Mouse (Mus musculus): ENCODE measurements around the gene Olfr430.

Gene Olfr430

DNA sequence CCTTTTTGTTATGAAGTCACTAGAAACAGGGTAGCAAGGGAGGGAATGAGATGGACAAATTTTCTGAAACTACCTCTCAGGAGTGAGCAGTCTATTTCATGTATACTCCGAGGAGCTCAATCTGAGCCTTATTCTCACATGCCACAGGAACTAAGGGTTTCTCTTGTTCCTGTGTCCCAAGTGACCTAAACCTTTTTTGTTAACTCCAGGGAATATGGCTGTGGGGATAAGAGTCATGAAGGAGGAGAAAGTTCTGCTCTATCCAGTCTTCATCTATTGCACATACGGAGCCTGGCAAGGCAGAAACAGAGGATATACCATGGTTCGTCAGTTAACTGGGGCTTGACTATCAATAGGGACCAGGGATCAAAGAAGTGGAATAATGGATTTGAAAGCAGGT, at the start of gene Olfr430:
Olfr430 (plus strand) TSS at position 301 of the 400 bp plus-strand sequence.
- no peak for TF ChIP-seq GATA4 (IDR thresholded peaks at IDR 0.05; ENCODE audit: insufficient replicate concordance, low read length)

DNA sequence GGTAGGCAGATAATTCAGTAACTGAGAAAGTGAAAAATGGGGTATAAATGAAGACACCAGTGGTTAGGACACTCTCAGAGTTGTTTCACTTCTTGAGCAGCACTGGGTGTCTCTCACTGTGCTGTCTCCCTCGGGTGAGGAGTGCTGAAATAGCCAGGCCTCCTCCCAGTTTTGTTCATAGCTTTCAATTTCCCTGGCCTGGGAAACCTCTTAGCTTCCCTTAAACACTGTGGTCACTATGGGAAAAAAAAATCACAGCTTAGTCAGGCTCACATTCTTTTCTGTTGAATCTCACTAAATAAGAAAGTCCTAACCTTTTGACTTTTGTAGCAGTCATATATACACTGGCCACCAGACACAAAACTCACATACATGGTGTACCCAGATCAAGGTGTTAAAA, 34.7 kb upstream of the Olfr430 start, which contains the start of gene Ifi205:
Ifi205 (minus strand) TSS at position 113 of the 400 bp plus-strand sequence.
- no peak for TF ChIP-seq GATA4 (IDR thresholded peaks at IDR 0.05; ENCODE audit: insufficient replicate concordance, low read length)

DNA sequence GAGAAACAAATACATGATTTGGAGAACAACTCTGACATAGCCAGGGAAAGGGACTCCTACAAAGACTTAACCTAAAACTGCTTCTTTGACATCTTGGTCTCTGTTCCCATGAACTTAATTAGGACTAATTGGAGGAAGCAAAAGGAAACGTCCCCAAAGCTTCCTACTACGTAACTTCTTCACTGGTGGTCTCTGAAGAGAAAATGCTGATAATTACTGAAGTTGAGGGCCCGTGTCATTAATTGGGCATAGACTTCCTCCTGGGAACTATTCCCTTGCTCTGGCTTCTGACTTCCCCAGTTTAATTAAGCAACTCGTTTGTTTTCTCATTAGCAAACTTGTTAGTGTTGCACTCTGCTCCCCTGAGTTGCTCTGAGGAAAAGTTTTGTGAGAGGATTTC, 30.6 kb upstream of the Olfr430 start:
- no peak for TF ChIP-seq GATA4 (IDR thresholded peaks at IDR 0.05; ENCODE audit: insufficient replicate concordance, low read length)

DNA sequence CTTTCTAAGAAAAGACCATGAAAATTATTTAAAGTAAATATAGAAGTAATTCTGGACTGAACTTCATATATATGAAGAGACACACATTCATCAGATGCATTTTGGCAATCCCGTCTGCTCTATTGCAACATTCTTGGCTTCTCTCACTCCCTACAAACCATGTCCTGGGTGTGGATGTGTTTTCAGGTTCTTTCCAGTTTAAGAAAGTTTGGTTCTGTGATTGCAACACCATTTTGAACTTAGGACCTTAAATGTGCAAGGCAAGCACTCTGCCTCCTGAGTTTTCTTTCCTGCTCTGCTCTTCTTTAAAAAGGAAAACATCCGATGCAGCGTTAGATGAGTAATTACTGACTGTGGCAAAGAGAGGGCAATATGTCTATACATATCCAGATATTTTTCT, 27.9 kb upstream of the Olfr430 start:
- TF ChIP-seq GATA4 (IDR thresholded peaks at IDR 0.05; ENCODE audit: insufficient replicate concordance, low read length): no peak

DNA sequence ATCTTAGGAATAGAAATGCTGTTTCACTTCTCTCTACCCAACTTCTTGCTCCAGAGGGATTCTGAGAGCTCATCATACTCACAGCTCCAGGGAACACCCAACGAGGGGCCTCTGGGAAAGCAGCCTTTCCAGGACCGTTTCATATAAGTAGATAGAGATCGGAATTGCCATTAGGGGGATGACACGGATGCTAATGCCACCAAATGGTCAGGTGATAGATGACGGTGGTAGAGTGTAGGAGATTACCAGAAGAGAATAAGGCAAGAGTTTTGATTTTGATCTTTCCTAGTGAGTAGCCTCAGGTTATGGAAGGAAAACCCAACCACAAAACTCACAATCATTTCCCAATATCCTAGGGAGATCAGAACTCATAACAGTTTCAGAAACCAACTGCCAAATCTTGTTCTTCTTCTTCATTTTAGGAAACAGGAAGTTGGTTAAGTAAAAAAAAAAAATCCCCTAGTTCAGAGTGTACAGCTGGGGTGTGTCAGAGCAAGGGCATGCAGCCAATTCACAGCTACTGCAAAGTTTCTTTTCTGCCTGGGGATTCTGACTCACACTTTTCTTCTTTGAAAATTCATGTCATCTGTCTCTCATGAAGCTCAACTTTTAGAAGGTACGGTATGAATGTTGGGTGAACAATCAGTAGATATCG, 25.8 kb upstream of the Olfr430 start, which contains the start of gene Olfr433:
Olfr433 (plus strand) TSS at position 183 of the 655 bp plus-strand sequence.
- no peak for TF ChIP-seq GATA4 (IDR thresholded peaks at IDR 0.05; ENCODE audit: insufficient replicate concordance, low read length)

DNA sequence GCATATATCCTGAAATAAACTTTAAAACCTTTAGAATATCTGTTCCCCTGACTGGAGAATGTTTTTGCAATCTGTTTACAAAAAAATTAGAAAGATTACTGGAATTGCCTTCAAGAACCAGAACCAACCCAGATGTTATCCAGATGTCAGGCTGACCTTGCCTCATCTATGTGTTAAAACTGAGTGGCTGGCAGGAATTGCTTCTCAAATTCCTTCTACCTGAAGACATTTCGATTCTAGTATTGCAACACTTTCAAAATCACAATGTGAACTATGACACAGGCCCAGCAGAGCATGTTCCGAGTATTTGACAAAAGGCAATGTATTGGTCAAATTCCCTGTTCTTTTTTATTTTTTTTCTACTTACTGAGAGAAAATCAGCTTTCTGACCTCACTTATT, 22.0 kb upstream of the Olfr430 start:
- no peak for TF ChIP-seq GATA4 (IDR thresholded peaks at IDR 0.05; ENCODE audit: insufficient replicate concordance, low read length)

DNA sequence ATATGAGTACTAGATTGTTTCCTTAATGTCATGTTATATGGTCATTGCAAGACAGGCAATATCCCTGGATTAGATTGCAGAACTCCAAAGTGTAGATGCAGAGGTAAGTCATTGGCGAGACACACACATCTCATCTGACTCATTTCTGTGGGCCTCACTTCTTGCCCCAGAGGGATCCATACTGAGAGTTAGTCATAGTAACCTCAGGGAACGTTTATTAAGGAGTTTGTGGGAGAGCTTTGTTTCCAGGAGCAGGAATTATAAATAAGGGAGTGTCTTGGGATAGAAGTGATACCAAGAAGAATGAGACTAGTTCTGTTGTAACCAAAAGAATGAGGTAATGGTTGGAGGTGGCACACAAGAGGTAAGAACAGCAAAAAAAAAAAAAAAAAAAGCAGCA, 17.5 kb upstream of the Olfr430 start, which contains the start of gene Olfr432:
Olfr432 (plus strand) TSS at position 313 of the 400 bp plus-strand sequence.
- no peak for TF ChIP-seq GATA4 (IDR thresholded peaks at IDR 0.05; ENCODE audit: insufficient replicate concordance, low read length)

DNA sequence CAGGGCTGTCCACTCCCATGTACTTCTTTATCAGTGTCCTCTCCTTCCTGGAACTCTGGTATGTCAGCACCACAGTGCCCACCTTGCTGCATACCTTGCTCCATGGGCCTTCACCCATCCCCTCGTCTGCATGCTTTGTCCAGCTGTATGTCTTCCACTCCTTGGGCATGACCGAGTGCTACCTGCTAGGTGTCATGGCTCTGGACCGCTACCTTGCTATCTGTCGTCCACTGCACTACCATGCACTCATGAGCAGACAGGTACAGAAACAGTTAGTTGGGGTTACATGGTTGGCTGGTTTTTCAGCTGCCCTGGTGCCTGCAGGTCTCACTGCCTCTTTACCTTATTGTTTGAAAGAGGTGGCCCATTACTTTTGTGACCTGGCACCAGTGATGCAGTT, 15.9 kb upstream of the Olfr430 start:
- TF ChIP-seq GATA4 (IDR thresholded peaks at IDR 0.05; ENCODE audit: insufficient replicate concordance, low read length): no peak

DNA sequence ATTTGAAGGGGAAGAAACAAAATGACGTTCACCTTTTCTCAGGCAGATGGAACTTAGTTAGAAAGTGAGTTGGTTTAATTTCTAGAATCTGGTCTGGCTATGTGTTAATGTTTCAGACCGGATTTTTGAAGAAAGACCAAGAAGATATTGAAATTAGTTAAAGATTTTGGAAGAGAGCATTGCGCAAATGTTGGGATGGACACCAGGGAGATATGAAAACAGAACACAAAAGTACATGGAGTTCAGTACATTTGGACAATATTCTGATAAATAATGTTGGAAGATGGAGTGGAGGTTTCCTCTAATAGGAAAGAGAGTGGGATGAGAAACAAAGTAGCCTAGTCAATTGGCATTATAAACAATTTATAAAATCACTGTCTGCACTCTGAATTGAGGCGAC, 14.9 kb upstream of the Olfr430 start:
- TF ChIP-seq GATA4 (IDR thresholded peaks at IDR 0.05; ENCODE audit: insufficient replicate concordance, low read length): no peak

DNA sequence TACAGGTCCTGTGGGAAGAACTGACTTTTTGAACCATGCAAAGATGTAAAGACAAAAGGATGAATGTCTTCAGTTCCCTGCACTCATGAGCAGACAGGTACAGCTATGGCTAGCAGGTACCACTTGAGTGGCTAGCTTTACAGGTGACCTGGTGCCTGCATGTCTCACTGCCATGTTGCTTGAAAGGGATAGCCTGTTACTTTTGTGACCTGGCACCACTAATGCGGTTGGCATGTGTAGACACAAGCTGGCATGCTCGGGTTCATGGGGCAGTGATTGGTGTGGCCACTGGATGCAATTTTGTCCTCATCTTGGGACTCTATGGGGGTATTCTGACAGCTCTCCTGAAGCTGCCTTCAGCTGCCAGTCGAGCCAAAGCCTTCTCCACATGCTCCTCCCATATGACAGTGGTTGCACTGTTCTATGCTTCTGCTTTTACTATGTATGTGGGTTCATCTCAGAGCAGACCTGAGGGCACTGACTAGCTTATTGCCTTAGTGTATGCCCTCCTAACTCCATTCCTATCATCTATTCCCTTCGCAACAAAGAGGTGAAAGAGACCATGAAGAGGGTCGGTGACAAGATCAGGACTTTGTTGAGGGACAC, 14.4 kb upstream of the Olfr430 start:
- no peak for TF ChIP-seq GATA4 (IDR thresholded peaks at IDR 0.05; ENCODE audit: insufficient replicate concordance, low read length)

DNA sequence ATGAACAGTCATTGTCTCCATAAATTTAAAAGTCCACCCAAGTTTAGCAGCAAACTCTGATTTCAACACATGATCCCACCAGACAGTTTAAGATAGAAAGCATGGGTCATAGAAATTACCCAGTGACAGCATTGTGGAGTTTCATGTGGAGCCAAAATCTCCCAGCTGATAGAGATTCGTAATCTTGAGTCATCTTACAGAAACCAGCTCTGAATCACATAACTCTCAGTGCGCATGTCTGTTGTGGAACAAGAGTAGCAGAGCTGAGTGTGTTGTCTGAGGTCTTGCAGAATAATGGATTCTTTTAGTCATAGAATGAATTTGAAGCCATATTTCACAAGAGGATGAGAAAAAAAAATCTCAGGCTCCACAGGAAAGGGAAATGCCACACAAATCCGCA, 13.4 kb upstream of the Olfr430 start:
- no peak for TF ChIP-seq GATA4 (IDR thresholded peaks at IDR 0.05; ENCODE audit: insufficient replicate concordance, low read length)

DNA sequence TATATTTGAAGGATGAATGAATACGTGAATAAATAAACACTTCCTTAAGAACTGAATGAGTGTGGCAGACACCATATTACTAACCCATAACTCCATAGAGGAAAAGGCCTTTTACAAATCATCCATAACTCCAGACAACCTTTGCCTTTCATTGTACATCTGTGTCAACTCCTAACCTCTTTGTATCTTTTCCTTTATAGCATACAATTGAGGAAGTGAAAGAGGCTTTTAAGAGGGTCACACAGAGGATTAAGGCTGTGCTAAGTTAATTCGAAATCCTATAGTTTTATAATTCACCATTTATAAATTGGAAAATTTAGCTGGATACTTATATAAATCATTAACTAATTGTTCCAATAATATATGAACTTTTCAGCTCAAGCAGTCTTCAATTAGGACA, 11.2 kb upstream of the Olfr430 start:
- TF ChIP-seq GATA4 (IDR thresholded peaks at IDR 0.05; ENCODE audit: insufficient replicate concordance, low read length): no peak

DNA sequence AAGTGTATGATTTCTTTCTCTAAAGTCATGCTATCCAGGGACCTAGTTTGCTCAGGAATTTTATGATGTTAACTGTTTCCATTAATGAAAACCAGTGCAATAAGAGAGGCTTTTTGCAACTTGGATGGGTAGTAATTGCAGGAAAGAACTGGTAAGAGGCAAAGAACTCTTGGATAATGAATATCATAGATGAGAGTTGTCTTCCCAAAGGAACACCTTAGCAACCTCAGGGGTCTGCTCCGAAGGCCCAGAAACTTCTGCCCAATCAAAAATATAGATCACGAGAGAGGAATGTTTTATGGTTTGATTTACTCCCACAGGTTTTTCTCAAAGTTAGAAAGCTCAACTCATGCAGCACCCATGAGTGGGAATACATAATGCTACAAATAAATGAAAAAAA, 17.6 kb downstream of the Olfr430 start, which contains the start of gene Olfr429:
Olfr429 (plus strand) TSS at position 301 of the 400 bp plus-strand sequence.
- TF ChIP-seq GATA4 (IDR thresholded peaks at IDR 0.05; ENCODE audit: insufficient replicate concordance, low read length): no peak

DNA sequence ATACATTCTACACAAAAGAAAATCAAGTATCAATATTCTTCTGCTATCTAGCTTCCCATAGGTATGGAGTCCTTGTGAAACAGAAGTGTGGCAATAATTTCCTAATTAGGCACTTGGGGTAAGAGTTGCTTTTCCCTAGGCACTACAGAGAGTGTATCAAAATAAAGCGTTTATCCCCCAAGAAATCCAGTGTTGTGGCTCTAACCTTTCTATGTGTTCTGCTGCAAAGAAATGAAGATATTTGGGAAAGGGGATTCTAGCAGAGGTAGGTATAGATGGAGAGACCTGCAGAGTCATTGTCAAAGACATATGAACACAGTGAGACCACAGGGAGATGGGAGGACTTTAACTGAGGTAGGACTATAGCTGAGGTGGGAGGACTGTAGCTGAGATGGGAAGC, 30.2 kb downstream of the Olfr430 start, which contains the start of gene Olfr427:
Olfr427 (plus strand) TSS at position 301 of the 400 bp plus-strand sequence.
- TF ChIP-seq GATA4 (IDR thresholded peaks at IDR 0.05; ENCODE audit: insufficient replicate concordance, low read length): no peak

DNA sequence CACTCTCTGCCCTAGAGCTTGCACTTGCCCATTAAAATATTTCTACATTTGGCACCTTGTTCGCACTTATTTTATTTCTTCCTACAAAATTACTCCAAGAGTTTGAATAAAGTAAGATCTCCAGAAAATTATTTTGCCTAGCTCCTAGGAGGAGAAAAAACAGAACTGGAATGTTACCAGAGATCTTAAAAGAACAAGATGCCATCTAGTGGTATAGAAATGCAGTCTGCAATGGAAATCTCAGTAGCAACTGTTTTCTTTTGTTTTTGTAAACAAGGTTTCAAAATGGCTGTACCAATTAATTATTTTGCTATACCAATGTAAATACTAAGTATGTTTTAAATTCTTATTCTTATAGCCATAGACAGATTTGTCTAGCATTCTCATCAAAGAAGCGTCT, 37.3 kb downstream of the Olfr430 start:
- no peak for TF ChIP-seq GATA4 (IDR thresholded peaks at IDR 0.05; ENCODE audit: insufficient replicate concordance, low read length)

DNA sequence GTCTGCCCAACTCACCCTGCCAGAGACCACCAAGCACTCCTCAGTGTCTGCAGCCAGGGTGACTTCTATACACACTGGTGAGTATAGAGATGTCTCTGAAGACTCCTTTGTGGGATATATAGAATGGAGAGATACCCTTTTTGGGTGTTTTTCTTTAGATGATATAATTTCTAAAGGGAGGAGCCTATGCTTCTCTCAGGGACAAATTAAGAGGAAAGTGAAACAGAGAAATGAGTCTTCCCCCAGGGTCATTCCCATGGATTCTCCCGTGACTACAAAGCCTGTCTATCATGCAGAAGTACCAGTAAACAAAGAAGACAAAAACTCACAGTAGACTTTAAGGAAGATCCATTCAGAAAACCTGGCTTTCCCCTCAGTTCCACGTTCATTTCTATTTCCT, 54.7 kb downstream of the Olfr430 start, which contains the start of gene Olfr231:
Olfr231 (minus strand) TSS at position 101 of the 400 bp plus-strand sequence.
- TF ChIP-seq GATA4 (IDR thresholded peaks at IDR 0.05; ENCODE audit: insufficient replicate concordance, low read length): no peak

Data from liver, adult (tissue).